Mouse (Mus musculus) megakaryocyte, embryonic 14.5 days (primary cell): ENCODE results near the gene Kank4. TPM values are rescaled to one million over a fixed set of nuclear protein-coding genes. Genes with fewer than 3 reads are reported as not detected.
A peak's percentile ranks its signal among the peaks of the same experiment; 100 is the strongest.
"Not testable (repeated sequence)": the region's sequence is repeated elsewhere in the genome, so short reads cannot be mapped to it uniquely, and the experiment has no call there.

Source experiments
- H3K27me3 ChIP-seq: replicated peaks from 2 replicates; pipeline ENCODE3; 2012; ENCODE audit warnings: inconsistent platforms
- H3K36me3 ChIP-seq: replicated peaks from 2 replicates; pipeline ENCODE3; 2012; ENCODE audit warnings: low read length, inconsistent platforms, mixed read lengths
- H3K4me1 ChIP-seq: 2 replicates; pipeline ENCODE4 v1.6.1; 2012; ENCODE audit warnings: inconsistent platforms
- H3K4me3 ChIP-seq: replicated peaks from 2 replicates; pipeline ENCODE3; 2012; ENCODE audit warnings: moderate library complexity, mild to moderate bottlenecking, inconsistent platforms
- H3K9me3 ChIP-seq: 2 replicates; pipeline ENCODE4 v1.6.1; 2012; ENCODE audit warnings: inconsistent platforms
- FLI1 ChIP-seq: IDR thresholded peaks from 2 replicates; pipeline ENCODE4 v1.6.1; 2012; ENCODE audit warnings: low read length, inconsistent platforms, mixed read lengths
- GATA1 ChIP-seq: IDR thresholded peaks from 3 replicates; pipeline ENCODE4 v1.6.1; 2012; ENCODE audit warnings: mixed read lengths, low read length, inconsistent platforms, borderline replicate concordance
- polyA plus RNA-seq: library from polyadenylated mRNA; stranded (reverse); fragments of >175 nt; gene quantifications from 2 replicates; pipeline ENCODE4 v1.2.3, GENCODE M21; 2012; ENCODE audit warnings: low replicate concordance; ENCODE audit not compliant: insufficient read depth

Gene Kank4
- polyA plus RNA-seq, result not detected in 2 replicates

DNA sequence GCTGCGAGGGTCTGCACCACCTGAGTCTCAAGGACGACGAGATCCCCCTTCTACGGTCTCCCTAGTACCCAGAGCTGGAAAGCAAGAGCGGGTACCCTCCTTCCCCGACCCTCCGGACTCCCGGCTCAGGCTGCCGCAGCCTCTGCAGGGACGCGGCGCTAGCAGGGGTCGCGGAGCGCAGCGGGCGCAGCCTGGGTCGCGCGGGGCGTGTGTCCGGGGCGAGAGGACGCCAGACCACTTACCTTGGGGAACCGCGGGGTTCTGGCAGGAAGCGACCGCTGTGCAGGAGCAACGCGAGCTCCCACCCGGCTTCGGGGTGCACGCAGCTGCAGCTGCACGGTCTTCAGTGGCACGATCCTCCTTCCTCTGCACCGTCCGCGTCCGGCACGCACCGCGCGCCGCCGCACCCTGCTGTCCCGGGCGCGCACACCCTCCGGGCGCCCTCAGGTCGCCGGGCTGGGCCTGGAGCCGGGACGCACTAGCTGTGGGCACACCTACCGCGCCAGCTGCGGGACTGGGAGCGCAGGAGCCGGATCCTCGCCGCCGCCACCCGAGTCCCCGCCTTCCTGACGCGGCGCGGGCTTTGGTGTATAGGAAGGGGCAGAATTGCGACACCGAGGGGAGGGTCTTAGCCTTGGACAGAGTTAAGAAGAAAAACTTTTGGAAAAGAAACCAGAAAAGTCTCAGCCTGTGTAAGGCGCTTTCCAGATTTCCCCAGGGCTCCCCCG lies at the start of gene Kank4:
Kank4 (minus strand) TSS at position 354 of the 728 bp plus-strand sequence.
- TF ChIP-seq FLI1, result no peak
- H3K4me3 ChIP-seq, result peak within 1 kb of the TSS; percentile 82
- peaks cover 44% of the 10 kb centered on the region for H3K27me3 ChIP-seq
- peaks cover 10% of the 10 kb centered on the region for H3K4me1 ChIP-seq
- no peaks in the 10 kb centered on the region for H3K36me3 ChIP-seq
- H3K9me3 ChIP-seq, result no peaks in the 10 kb centered on the region; the same call in 1 of the 2 replicates

DNA sequence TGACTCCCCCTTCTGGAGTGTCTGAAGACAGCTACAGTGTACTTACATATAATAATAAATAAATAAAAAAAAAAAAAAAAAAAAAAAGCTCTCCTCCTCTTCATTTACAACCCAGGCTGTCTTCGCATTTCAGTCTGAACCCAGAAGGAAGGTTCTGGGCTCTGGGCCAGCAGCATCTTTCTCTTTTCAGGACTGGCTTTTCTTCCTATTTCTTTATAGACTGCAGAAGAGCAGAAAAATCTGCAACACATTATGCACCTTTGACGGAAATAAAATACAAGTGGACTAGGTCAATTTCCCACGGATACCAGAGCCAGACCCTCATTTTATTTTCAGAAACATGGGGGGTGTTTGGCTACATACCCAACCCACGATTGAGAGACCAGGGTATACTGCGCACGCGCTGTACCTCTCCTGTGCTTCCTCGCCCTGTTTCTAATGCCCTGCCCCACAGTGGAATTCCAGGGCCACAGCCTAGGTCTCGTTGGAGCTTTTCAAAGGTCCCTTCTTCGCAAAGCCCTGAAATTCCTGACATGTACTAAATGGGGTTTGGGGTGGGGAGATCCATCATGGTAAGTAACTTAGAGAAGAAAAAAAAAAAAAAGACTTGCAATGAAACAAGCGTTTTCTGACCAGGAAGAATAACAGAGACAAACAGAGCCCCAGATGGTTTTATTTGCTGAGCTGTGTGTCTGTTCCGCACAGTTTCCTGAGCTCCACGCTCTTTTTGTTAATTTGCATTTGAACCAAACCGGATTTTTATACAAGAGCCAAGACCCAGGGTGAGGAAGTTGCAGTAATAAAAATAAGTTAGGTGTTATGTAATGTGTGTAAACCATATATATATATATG lies 48.3 kb upstream of the Kank4 start:
- TF ChIP-seq FLI1 (no peak), GATA1 (no peak)
- Histone ChIP-seq H3K4me1 (no peaks in the 10 kb centered on the region), H3K4me3 (no peak overlapping the region)

DNA sequence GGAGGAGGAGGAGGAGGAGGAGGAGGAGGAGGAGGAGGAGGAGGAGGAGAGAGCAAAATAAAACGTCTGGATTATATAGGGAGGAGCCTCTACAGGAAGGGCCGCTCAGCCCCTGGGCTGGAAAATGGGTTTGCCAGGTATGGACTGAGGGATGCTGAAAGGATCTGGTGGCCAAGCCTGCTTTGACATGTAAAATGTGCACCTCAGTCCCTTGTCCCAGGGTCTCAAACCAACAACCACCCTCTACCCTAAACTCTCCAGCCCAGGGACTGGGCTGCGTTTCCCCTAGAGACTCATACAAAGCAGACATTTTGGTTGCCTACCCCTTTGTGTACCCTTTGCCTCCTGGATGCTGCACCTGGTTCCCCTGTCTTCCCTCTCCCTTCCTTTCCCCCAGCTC lies 47.2 kb upstream of the Kank4 start:
- H3K36me3 ChIP-seq, result no peaks in the 10 kb centered on the region
- H3K4me1 ChIP-seq, result no peaks in the 10 kb centered on the region
- H3K9me3 ChIP-seq, result peaks cover 35% of the 10 kb centered on the region
- no peaks in the 10 kb centered on the region for H3K27me3 ChIP-seq
- TF ChIP-seq FLI1 (no peak), GATA1 (no peak)
- H3K4me3 ChIP-seq, result no peak overlapping the region

More for the DNA sequence above, 48.3 kb upstream of the Kank4 start:
- H3K36me3 ChIP-seq, result no peaks in the 10 kb centered on the region
- H3K9me3 ChIP-seq, result peaks cover 31% of the 10 kb centered on the region
- H3K27me3 ChIP-seq, result no peaks in the 10 kb centered on the region

DNA sequence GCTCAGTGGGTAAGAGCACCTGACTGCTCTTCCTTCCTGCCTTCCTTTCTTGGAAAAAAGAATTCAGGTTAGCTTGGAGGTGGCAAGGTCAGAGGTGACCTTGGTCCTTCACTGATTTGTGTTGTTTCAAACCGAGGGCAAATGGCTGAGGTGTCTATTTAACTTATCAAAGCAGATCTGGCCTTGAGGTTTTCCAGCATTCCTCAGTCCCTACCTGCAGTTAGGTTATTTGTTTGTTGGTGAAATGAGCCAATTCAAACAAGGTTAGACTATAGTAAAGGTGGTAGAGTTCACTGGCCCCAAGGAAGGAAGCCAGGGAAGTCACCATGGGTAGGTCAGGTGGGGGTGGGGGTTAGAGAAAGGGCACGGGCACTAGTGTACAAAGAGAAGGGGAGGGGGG lies 46.8 kb upstream of the Kank4 start:
- Histone ChIP-seq H3K4me1 (no peaks in the 10 kb centered on the region), H3K4me3 (no peak overlapping the region), H3K9me3 (peaks cover 40% of the 10 kb centered on the region), H3K27me3 (no peaks in the 10 kb centered on the region), H3K36me3 (no peaks in the 10 kb centered on the region)
- no peak for TF ChIP-seq FLI1
- no peak for TF ChIP-seq GATA1

DNA sequence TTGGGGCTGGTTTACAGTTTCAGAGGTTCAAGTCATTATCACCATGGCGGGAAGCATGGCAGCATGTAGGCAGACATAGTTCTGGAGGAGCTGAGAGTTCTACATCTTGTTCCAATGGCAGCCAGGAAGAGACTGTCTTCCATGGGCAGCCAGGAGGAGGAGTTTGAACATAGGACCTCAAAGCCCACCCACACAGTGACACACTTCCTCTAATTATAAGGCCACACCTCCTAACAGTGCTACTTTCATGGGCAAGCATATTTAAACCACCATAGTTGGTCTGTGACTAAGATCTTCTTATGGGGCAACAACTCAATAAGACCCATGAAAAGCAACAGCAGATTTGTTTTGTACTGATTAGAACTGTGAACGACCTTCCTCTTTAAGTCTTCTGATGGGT lies 46.1 kb upstream of the Kank4 start:
- peaks cover 41% of the 10 kb centered on the region for H3K9me3 ChIP-seq
- H3K27me3 ChIP-seq, result no peaks in the 10 kb centered on the region
- no peak for TF ChIP-seq GATA1
- no peak for TF ChIP-seq FLI1
- H3K36me3 ChIP-seq, result no peaks in the 10 kb centered on the region
- no peaks in the 10 kb centered on the region for H3K4me1 ChIP-seq
- H3K4me3 ChIP-seq, result no peak overlapping the region

DNA sequence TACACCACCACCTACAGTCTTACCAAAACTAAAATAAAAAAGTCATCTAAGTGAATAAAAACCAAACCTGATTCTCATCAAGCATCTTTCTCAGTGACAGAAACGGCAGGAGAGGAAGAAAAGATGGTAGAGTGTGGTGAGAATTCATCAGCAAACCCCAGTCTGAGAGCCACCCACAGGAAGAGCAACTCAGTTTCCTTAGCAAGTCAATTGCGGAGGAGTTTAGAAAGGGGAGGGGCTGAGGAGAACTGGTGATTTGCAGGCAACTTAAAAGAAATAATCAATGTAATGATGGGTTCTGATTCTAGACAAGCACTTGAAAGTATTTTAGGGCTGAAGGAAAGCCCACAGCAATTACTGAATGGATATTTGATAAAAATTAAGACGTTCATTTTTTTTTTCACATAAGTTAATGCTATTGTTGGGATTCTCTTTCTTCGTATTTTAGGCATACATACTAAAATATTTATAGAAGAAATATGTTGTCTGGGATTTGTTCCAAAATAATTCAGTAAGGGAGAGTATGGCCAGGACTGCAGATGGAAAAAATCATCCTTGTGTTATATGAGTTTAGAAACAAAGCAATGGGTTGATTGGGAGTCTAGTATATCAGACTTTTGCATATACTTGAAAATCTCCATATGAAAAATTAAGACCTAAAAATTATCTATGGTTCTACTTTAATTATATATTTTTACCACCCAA lies 41.0 kb upstream of the Kank4 start:
- H3K4me3 ChIP-seq, result no peak overlapping the region
- TF ChIP-seq GATA1 (no peak), FLI1 (no peak)
- H3K4me1 ChIP-seq, result no peaks in the 10 kb centered on the region
- H3K9me3 ChIP-seq, result peaks cover 32% of the 10 kb centered on the region
- no peaks in the 10 kb centered on the region for H3K36me3 ChIP-seq
- no peaks in the 10 kb centered on the region for H3K27me3 ChIP-seq

DNA sequence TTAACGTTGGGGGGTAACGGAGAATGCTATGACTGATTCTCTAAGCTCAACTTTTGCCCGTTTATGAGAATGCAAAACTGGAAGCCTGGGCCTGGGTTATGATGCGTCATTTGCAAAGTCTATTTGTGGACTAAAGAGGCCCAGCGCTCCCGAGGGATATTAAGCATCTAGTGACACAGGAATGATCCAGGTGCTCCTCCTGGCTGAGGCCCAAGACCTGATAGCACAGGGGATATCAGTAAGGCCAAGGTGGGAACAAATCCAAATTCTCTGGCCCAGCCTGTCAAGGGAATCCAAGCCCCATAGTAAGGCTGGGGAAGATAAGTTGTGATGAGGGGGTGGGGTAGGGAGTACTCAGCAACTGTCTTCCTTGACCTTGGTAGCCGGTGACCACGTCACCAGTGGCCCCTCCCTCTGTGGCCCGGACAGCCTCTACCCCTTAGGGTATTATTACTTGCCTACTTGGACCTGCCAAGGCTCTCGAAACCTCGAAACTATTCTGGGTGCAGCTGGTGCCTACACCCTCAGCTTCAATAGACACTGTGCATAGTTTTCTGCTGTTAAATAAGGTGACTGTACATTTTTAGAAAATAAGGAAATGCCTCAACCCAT lies 39.8 kb upstream of the Kank4 start:
- no peaks in the 10 kb centered on the region for H3K4me1 ChIP-seq
- peaks cover 33% of the 10 kb centered on the region for H3K9me3 ChIP-seq
- no peaks in the 10 kb centered on the region for H3K36me3 ChIP-seq
- TF ChIP-seq GATA1 (no peak), FLI1 (no peak)
- H3K4me3 ChIP-seq, result no peak overlapping the region
- H3K27me3 ChIP-seq, result no peaks in the 10 kb centered on the region

DNA sequence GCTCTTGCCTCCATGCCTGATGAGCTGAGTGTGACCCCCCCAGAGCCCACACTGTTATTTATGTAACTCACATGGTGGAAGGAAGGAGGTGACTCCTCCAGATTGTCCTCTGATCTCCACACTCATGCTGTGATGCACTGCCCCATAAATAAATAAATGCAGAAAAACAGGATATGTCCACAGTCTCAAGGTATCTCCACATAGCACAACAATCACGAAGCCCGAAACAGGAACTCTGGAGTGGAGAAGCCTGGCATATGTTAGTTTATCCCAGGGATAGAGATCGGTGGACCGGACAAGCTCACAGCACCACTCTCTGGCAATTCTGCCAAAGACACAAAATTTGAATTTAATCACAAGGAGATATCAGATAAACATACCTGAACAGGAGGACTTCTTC lies 36.6 kb upstream of the Kank4 start:
- H3K27me3 ChIP-seq, result no peaks in the 10 kb centered on the region
- no peaks in the 10 kb centered on the region for H3K36me3 ChIP-seq
- TF ChIP-seq GATA1 (no peak), FLI1 (no peak)
- peaks cover 34% of the 10 kb centered on the region for H3K9me3 ChIP-seq
- no peaks in the 10 kb centered on the region for H3K4me1 ChIP-seq
- H3K4me3 ChIP-seq, result no peak overlapping the region

DNA sequence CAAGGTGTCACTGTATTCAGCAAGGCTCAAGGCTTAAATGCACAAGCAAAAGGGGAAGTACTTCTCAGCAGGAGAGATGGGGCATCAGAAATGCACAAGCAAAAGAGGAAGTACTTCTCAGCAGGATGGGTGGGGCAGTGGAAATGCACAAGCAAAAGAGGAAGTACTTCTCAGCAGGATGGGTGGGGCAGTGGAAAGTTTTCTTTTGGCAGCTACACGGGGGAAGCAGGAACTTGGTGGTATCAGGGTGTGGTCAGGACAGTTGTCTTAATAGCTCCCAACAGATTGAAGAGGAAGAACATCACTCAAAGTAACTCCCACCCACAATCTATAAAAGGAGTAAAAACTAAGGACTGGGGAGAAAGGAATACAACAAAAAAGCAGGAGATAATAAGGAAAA lies 33.1 kb upstream of the Kank4 start:
- not testable (repeated sequence) for H3K4me3 ChIP-seq, H3K4me1 ChIP-seq, H3K27me3 ChIP-seq, H3K36me3 ChIP-seq
- H3K9me3 ChIP-seq, result peaks cover 39% of the 10 kb centered on the region
